Mouse (Mus musculus) forebrain, embryonic 11.5 days (tissue): ENCODE measurements around the gene Pcdh15. TPM values are rescaled to one million over a fixed set of nuclear protein-coding genes. Genes with fewer than 3 reads are reported as not detected.

Experiments
- ATAC-seq: fragments of 200-750 bp; cut with Nextera tagmentation; replicated peaks from 2 replicates; pipeline ENCODE4 v1.8.0; 2017; ENCODE audit warnings: moderate TSS enrichment; ENCODE audit not compliant: low FRiP score
- DNase-seq: peaks from one replicate; pipeline ENCODE4 v3.0.0-alpha.2; 2017; ENCODE audit warnings: low spot score
- H3K27ac ChIP-seq: fragments of 300-500 bp; sonication (generic); 2 replicates; pipeline ENCODE4 v1.5.1; 2014; ENCODE audit warnings: low read depth, low read length
- H3K27me3 ChIP-seq: fragments of 300-500 bp; sonication (generic); 2 replicates; pipeline ENCODE4 v1.6.1; 2014; ENCODE audit warnings: mild to moderate bottlenecking, low read length, mixed read lengths; ENCODE audit not compliant: control insufficient read depth, insufficient read depth
- H3K36me3 ChIP-seq: fragments of 300-500 bp; sonication (generic); 2 replicates; pipeline ENCODE4 v1.6.1; 2014; ENCODE audit warnings: mild to moderate bottlenecking, low read length, moderate library complexity, mixed read lengths; ENCODE audit not compliant: control insufficient read depth, insufficient read depth
- H3K4me1 ChIP-seq: fragments of 300-500 bp; sonication (generic); replicated peaks from 2 replicates; pipeline ENCODE4 v1.6.1; 2014; ENCODE audit warnings: low read length, mixed read lengths; ENCODE audit not compliant: control insufficient read depth, insufficient read depth
- H3K4me2 ChIP-seq: fragments of 300-500 bp; sonication (generic); 2 replicates; pipeline ENCODE4 v1.6.1; 2014; ENCODE audit warnings: low read depth, mild to moderate bottlenecking, low read length, moderate library complexity, mixed read lengths; ENCODE audit not compliant: severe bottlenecking
- H3K4me3 ChIP-seq: fragments of 300-500 bp; sonication (generic); 2 replicates; pipeline ENCODE4 v1.5.1; 2014; ENCODE audit warnings: low read depth, low read length
- H3K9ac ChIP-seq: fragments of 300-500 bp; sonication (generic); 2 replicates; pipeline ENCODE4 v1.6.1; 2014; ENCODE audit warnings: low read length
- H3K9me3 ChIP-seq: fragments of 300-500 bp; sonication (generic); 2 replicates; pipeline ENCODE4 v1.6.1; 2016; ENCODE audit warnings: low read length, mixed read lengths; ENCODE audit not compliant: control insufficient read depth
- WGBS: fragments of 180-500 bp; shearing (Covaris S2); extraction: QIAGEN DNeasy Blood & Tissue Kit; methylation state at CpG from one replicate; pipeline ENCODE4 v1.1.7; 2014; 5-methylcytosine and 5-hydroxymethylcytosine counted together
- polyA plus RNA-seq: library from polyadenylated mRNA; unstranded; fragments of >200 nt; fragmentation: Nextera tagmentation; extraction: Ambion mirVana; gene quantifications from 2 replicates; pipeline ENCODE4 v1.2.1, GENCODE M21; 2014

Gene Pcdh15
- polyA plus RNA-seq, 1 experiment from 2014 or later, result 1.0 TPM

- Histone ChIP-seq H3K36me3 (no peaks in the 10 kb centered on the region), H3K4me1 (no peaks in the 10 kb centered on the region), H3K27ac (no peak overlapping the region), H3K9me3 (no peaks in the 10 kb centered on the region), H3K9ac (no peak overlapping the region), H3K4me2 (no peak overlapping the region), H3K4me3 (no peak overlapping the region), H3K27me3 (no peaks in the 10 kb centered on the region)
- WGBS, result 70% methylated on average over 3 of the region's 3 CpGs
- DNase-seq (no peak), ATAC-seq (no peak; the same call in 1 of the 2 replicates)
Observed at GRCm38 (mm10) chr10:73921579-73921978, 822.4 kb downstream of the Pcdh15 start.

- H3K4me2 ChIP-seq, result no peak overlapping the region
- no peak overlapping the region for H3K9ac ChIP-seq
- no peaks in the 10 kb centered on the region for H3K27me3 ChIP-seq
- WGBS, result 52% methylated on average over 1 of the region's 1 CpGs
- no peaks in the 10 kb centered on the region for H3K9me3 ChIP-seq
- no peak overlapping the region for H3K27ac ChIP-seq
- H3K4me1 ChIP-seq, result no peaks in the 10 kb centered on the region
- DNase-seq, result no peak
- H3K4me3 ChIP-seq, result no peak overlapping the region
- no peaks in the 10 kb centered on the region for H3K36me3 ChIP-seq
- ATAC-seq, result no peak
Observed at GRCm38 (mm10) chr10:73928672-73929071, 829.5 kb downstream of the Pcdh15 start.

GRCm38 (mm10) chr10:73929718-73930117 is 830.6 kb downstream of the Pcdh15 start:
- Histone ChIP-seq H3K9ac (no peak overlapping the region), H3K36me3 (no peaks in the 10 kb centered on the region), H3K4me1 (no peaks in the 10 kb centered on the region), H3K4me3 (no peak overlapping the region), H3K27me3 (no peaks in the 10 kb centered on the region), H3K9me3 (no peaks in the 10 kb centered on the region), H3K27ac (no peak overlapping the region), H3K4me2 (no peak overlapping the region)
- WGBS, result 86% methylated on average over 5 of the region's 5 CpGs
- ATAC-seq, result no peak
- DNase-seq, result no peak

- Histone ChIP-seq H3K27ac (no peak overlapping the region), H3K36me3 (no peaks in the 10 kb centered on the region), H3K27me3 (no peaks in the 10 kb centered on the region), H3K4me1 (no peaks in the 10 kb centered on the region), H3K9me3 (no peaks in the 10 kb centered on the region), H3K9ac (no peak overlapping the region), H3K4me2 (no peak overlapping the region), H3K4me3 (no peak overlapping the region)
- no peak for ATAC-seq
- no peak for DNase-seq
Observed at GRCm38 (mm10) chr10:73931185-73931584, 832.0 kb downstream of the Pcdh15 start.

GRCm38 (mm10) chr10:73931996-73932679 is 833.0 kb downstream of the Pcdh15 start:
- no peak for DNase-seq
- H3K9ac ChIP-seq, result no peak overlapping the region
- H3K4me2 ChIP-seq, result no peak overlapping the region
- no peak for ATAC-seq
- H3K4me3 ChIP-seq, result no peak overlapping the region
- no peaks in the 10 kb centered on the region for H3K4me1 ChIP-seq
- WGBS, result 92% methylated on average over 4 of the region's 4 CpGs
- no peaks in the 10 kb centered on the region for H3K36me3 ChIP-seq
- H3K27ac ChIP-seq, result no peak overlapping the region
- no peaks in the 10 kb centered on the region for H3K9me3 ChIP-seq
- H3K27me3 ChIP-seq, result no peaks in the 10 kb centered on the region

GRCm38 (mm10) chr10:73936121-73936520 is 837.0 kb downstream of the Pcdh15 start:
- Histone ChIP-seq H3K4me1 (no peaks in the 10 kb centered on the region), H3K36me3 (no peaks in the 10 kb centered on the region), H3K4me3 (no peak overlapping the region), H3K27me3 (no peaks in the 10 kb centered on the region), H3K4me2 (no peak overlapping the region), H3K9me3 (no peaks in the 10 kb centered on the region), H3K9ac (no peak overlapping the region), H3K27ac (no peak overlapping the region)
- no peak for ATAC-seq
- no peak for DNase-seq
- WGBS, result 72% methylated on average over 5 of the region's 5 CpGs

- 68% methylated on average over 3 of the region's 3 CpGs for WGBS
- DNase-seq, result no peak
- H3K4me1 ChIP-seq, result no peaks in the 10 kb centered on the region
- ATAC-seq, result no peak
- H3K9ac ChIP-seq, result no peak overlapping the region
- H3K27ac ChIP-seq, result no peak overlapping the region
- H3K36me3 ChIP-seq, result no peaks in the 10 kb centered on the region
- H3K27me3 ChIP-seq, result no peaks in the 10 kb centered on the region
- no peaks in the 10 kb centered on the region for H3K9me3 ChIP-seq
- H3K4me2 ChIP-seq, result no peak overlapping the region
- no peak overlapping the region for H3K4me3 ChIP-seq
Observed at GRCm38 (mm10) chr10:73938989-73939388, 839.8 kb downstream of the Pcdh15 start.

GRCm38 (mm10) chr10:73947799-73948198 is 848.7 kb downstream of the Pcdh15 start:
- Histone ChIP-seq H3K4me3 (no peak overlapping the region), H3K27ac (no peak overlapping the region), H3K4me2 (no peak overlapping the region), H3K36me3 (no peaks in the 10 kb centered on the region), H3K27me3 (no peaks in the 10 kb centered on the region), H3K9ac (no peak overlapping the region), H3K9me3 (no peaks in the 10 kb centered on the region), H3K4me1 (no peaks in the 10 kb centered on the region)
- WGBS, result 73% methylated on average over 2 of the region's 2 CpGs
- DNase-seq (no peak), ATAC-seq (no peak)

- no peak overlapping the region for H3K4me2 ChIP-seq
- H3K9ac ChIP-seq, result no peak overlapping the region
- ATAC-seq (no peak), DNase-seq (no peak)
- H3K4me3 ChIP-seq, result no peak overlapping the region
- H3K9me3 ChIP-seq, result no peaks in the 10 kb centered on the region
- no peaks in the 10 kb centered on the region for H3K36me3 ChIP-seq
- no peak overlapping the region for H3K27ac ChIP-seq
- WGBS, result 81% methylated on average over 4 of the region's 4 CpGs
- no peaks in the 10 kb centered on the region for H3K27me3 ChIP-seq
- no peaks in the 10 kb centered on the region for H3K4me1 ChIP-seq
Observed at GRCm38 (mm10) chr10:73953362-73953761, 854.2 kb downstream of the Pcdh15 start.
